Mouse (Mus musculus) kidney, embryonic 15.5 days (tissue): Measurements from ENCODE around the gene Nell2. TPM values are rescaled to one million over a fixed set of nuclear protein-coding genes. Genes with fewer than 3 reads are reported as not detected.

Experiments used
- ATAC-seq: fragments of 200-750 bp; cut with Nextera tagmentation; replicated peaks from 2 replicates; pipeline ENCODE4 v1.8.0; 2017; ENCODE audit warnings: moderate TSS enrichment; ENCODE audit not compliant: low FRiP score
- H3K27ac ChIP-seq: fragments of 300-500 bp; sonication (generic); 2 replicates; pipeline ENCODE4 v1.5.1; 2015; ENCODE audit warnings: mild to moderate bottlenecking, inconsistent platforms
- H3K27me3 ChIP-seq: fragments of 300-500 bp; sonication (generic); 2 replicates; pipeline ENCODE4 v1.6.1; 2015; ENCODE audit warnings: inconsistent platforms
- H3K36me3 ChIP-seq: fragments of 300-500 bp; sonication (generic); 2 replicates; pipeline ENCODE4 v1.6.1; 2015; ENCODE audit warnings: inconsistent platforms
- H3K4me1 ChIP-seq: fragments of 300-500 bp; sonication (generic); 2 replicates; pipeline ENCODE4 v1.6.1; 2015; ENCODE audit warnings: inconsistent platforms
- H3K4me2 ChIP-seq: fragments of 300-500 bp; sonication (generic); 2 replicates; pipeline ENCODE4 v1.6.1; 2015; ENCODE audit warnings: moderate library complexity, mild to moderate bottlenecking, inconsistent platforms
- H3K4me3 ChIP-seq: fragments of 300-500 bp; sonication (generic); replicated peaks from 2 replicates; pipeline ENCODE4 v1.5.1; 2015; ENCODE audit warnings: mild to moderate bottlenecking, inconsistent platforms
- H3K9ac ChIP-seq: fragments of 300-500 bp; sonication (generic); 2 replicates; pipeline ENCODE4 v1.6.1; 2015; ENCODE audit warnings: mild to moderate bottlenecking, inconsistent platforms
- H3K9me3 ChIP-seq: fragments of 300-500 bp; sonication (generic); replicated peaks from 2 replicates; pipeline ENCODE4 v1.6.1; 2016; ENCODE audit warnings: inconsistent platforms
- WGBS: fragments of 180-500 bp; shearing (Covaris S2); methylation state at CpG from one replicate; pipeline ENCODE4 v1.1.7; 2015; ENCODE audit warnings: mixed read lengths; 5-methylcytosine and 5-hydroxymethylcytosine counted together
- polyA plus RNA-seq: library from polyadenylated mRNA; unstranded; fragments of >200 nt; fragmentation: Nextera tagmentation; extraction: Ambion mirVana; gene quantifications from 2 replicates; pipeline ENCODE4 v1.2.1, GENCODE M21; 2015

Gene Nell2
- polyA plus RNA-seq, 1 experiment from 2014 or later = 12.3 TPM

GRCm38 (mm10) chr15:95316626-95317025, 211.7 kb downstream of the Nell2 start:
- no peak overlapping the region for H3K9ac ChIP-seq
- H3K4me2 ChIP-seq = no peak overlapping the region
- no peaks in the 10 kb centered on the region for H3K27me3 ChIP-seq
- H3K4me3 ChIP-seq = no peak overlapping the region
- 25% methylated on average over 4 of the region's 4 CpGs for WGBS
- no peaks in the 10 kb centered on the region for H3K36me3 ChIP-seq
- ATAC-seq = 0 out of 2 replicates have a peak, but pooled peaks have one; percentile 54
- H3K9me3 ChIP-seq = no peaks in the 10 kb centered on the region
- peaks cover 18% of the 10 kb centered on the region for H3K4me1 ChIP-seq
- no peak overlapping the region for H3K27ac ChIP-seq

- Histone ChIP-seq H3K27ac (no peak overlapping the region), H3K4me1 (peaks cover 18% of the 10 kb centered on the region), H3K9me3 (no peaks in the 10 kb centered on the region), H3K27me3 (no peaks in the 10 kb centered on the region), H3K36me3 (no peaks in the 10 kb centered on the region), H3K4me3 (no peak overlapping the region), H3K9ac (no peak overlapping the region), H3K4me2 (no peak overlapping the region)
- 90% methylated on average over 5 of the region's 5 CpGs for WGBS
- no peak for ATAC-seq
Observed at GRCm38 (mm10) chr15:95314808-95315145, 213.6 kb downstream of the Nell2 start.

GRCm38 (mm10) chr15:95314121-95314807, 214.1 kb downstream of the Nell2 start:
- Histone ChIP-seq H3K4me3 (no peak overlapping the region), H3K9me3 (no peaks in the 10 kb centered on the region), H3K4me1 (peaks cover 18% of the 10 kb centered on the region), H3K36me3 (no peaks in the 10 kb centered on the region), H3K4me2 (no peak overlapping the region), H3K9ac (no peak overlapping the region), H3K27ac (no peak overlapping the region), H3K27me3 (no peaks in the 10 kb centered on the region)
- WGBS = 35% methylated on average over 16 of the region's 16 CpGs
- ATAC-seq = no peak; the same call in 1 of the 2 replicates

- Histone ChIP-seq H3K4me2 (no peak overlapping the region), H3K4me1 (peaks cover 18% of the 10 kb centered on the region), H3K9me3 (no peaks in the 10 kb centered on the region), H3K27me3 (no peaks in the 10 kb centered on the region), H3K9ac (no peak overlapping the region), H3K36me3 (no peaks in the 10 kb centered on the region), H3K27ac (no peak overlapping the region), H3K4me3 (no peak overlapping the region)
- ATAC-seq = no peak
- WGBS = 63% methylated on average over 5 of the region's 5 CpGs
Observed at GRCm38 (mm10) chr15:95313286-95313685, 215.1 kb downstream of the Nell2 start.

GRCm38 (mm10) chr15:95304102-95304501, 224.3 kb downstream of the Nell2 start:
- Histone ChIP-seq H3K4me2 (no peak overlapping the region), H3K36me3 (no peaks in the 10 kb centered on the region), H3K27me3 (no peaks in the 10 kb centered on the region), H3K9ac (no peak overlapping the region), H3K4me3 (no peak overlapping the region), H3K27ac (no peak overlapping the region), H3K4me1 (no peaks in the 10 kb centered on the region), H3K9me3 (no peaks in the 10 kb centered on the region)
- no peak for ATAC-seq
- WGBS = 72% methylated on average over 8 of the region's 8 CpGs

- Histone ChIP-seq H3K9me3 (no peaks in the 10 kb centered on the region), H3K27ac (no peak overlapping the region), H3K9ac (no peak overlapping the region), H3K4me1 (no peaks in the 10 kb centered on the region), H3K4me3 (no peak overlapping the region), H3K36me3 (no peaks in the 10 kb centered on the region), H3K4me2 (no peak overlapping the region), H3K27me3 (no peaks in the 10 kb centered on the region)
- ATAC-seq = no peak
- 80% methylated on average over 10 of the region's 10 CpGs for WGBS
Observed at GRCm38 (mm10) chr15:95296561-95296960, 231.8 kb downstream of the Nell2 start.

GRCm38 (mm10) chr15:95289047-95289446, 239.3 kb downstream of the Nell2 start:
- no peaks in the 10 kb centered on the region for H3K9me3 ChIP-seq
- H3K4me1 ChIP-seq = peaks cover 20% of the 10 kb centered on the region
- no peaks in the 10 kb centered on the region for H3K36me3 ChIP-seq
- H3K4me2 ChIP-seq = 0 out of 2 replicates have a peak overlapping the region, but pooled peaks have one; percentile 0
- no peak overlapping the region for H3K9ac ChIP-seq
- H3K4me3 ChIP-seq = no peak overlapping the region
- WGBS = 33% methylated on average over 10 of the region's 10 CpGs
- ATAC-seq = 0 out of 2 replicates have a peak, but pooled peaks have one; percentile 16
- no peaks in the 10 kb centered on the region for H3K27me3 ChIP-seq
- no peak overlapping the region for H3K27ac ChIP-seq

- no peaks in the 10 kb centered on the region for H3K27me3 ChIP-seq
- no peaks in the 10 kb centered on the region for H3K9me3 ChIP-seq
- no peak overlapping the region for H3K9ac ChIP-seq
- WGBS = 13% methylated on average over 6 of the region's 6 CpGs
- no peaks in the 10 kb centered on the region for H3K36me3 ChIP-seq
- H3K27ac ChIP-seq = peak overlapping the region; percentile 10; the same call in 1 of the 2 replicates
- peaks cover 20% of the 10 kb centered on the region for H3K4me1 ChIP-seq
- peak overlapping the region; percentile 7; the same call in 1 of the 2 replicates for H3K4me2 ChIP-seq
- ATAC-seq = peak; percentile 84
- no peak overlapping the region for H3K4me3 ChIP-seq
Observed at GRCm38 (mm10) chr15:95285199-95285598, 243.2 kb downstream of the Nell2 start.

GRCm38 (mm10) chr15:95280986-95281385, 247.4 kb downstream of the Nell2 start:
- no peaks in the 10 kb centered on the region for H3K27me3 ChIP-seq
- H3K27ac ChIP-seq = 0 out of 2 replicates have a peak overlapping the region, but pooled peaks have one; percentile 51
- H3K36me3 ChIP-seq = no peaks in the 10 kb centered on the region
- no peak for ATAC-seq
- no peak overlapping the region for H3K9ac ChIP-seq
- H3K4me2 ChIP-seq = no peak overlapping the region
- no peak overlapping the region for H3K4me3 ChIP-seq
- WGBS = 66% methylated on average over 2 of the region's 2 CpGs
- H3K4me1 ChIP-seq = peaks cover 10% of the 10 kb centered on the region
- no peaks in the 10 kb centered on the region for H3K9me3 ChIP-seq

GRCm38 (mm10) chr15:95278001-95278400, 250.4 kb downstream of the Nell2 start:
- H3K27me3 ChIP-seq = no peaks in the 10 kb centered on the region
- no peak overlapping the region for H3K27ac ChIP-seq
- no peak overlapping the region for H3K4me2 ChIP-seq
- H3K36me3 ChIP-seq = no peaks in the 10 kb centered on the region
- H3K4me3 ChIP-seq = no peak overlapping the region
- no peak overlapping the region for H3K9ac ChIP-seq
- H3K9me3 ChIP-seq = no peaks in the 10 kb centered on the region
- no peak for ATAC-seq
- H3K4me1 ChIP-seq = no peaks in the 10 kb centered on the region
- 94% methylated on average over 4 of the region's 4 CpGs for WGBS

- no peaks in the 10 kb centered on the region for H3K4me1 ChIP-seq
- H3K4me3 ChIP-seq = no peak overlapping the region
- H3K27me3 ChIP-seq = no peaks in the 10 kb centered on the region
- no peaks in the 10 kb centered on the region for H3K36me3 ChIP-seq
- H3K4me2 ChIP-seq = no peak overlapping the region
- WGBS = 92% methylated on average over 3 of the region's 3 CpGs
- no peak overlapping the region for H3K9ac ChIP-seq
- ATAC-seq = no peak
- no peak overlapping the region for H3K27ac ChIP-seq
- no peaks in the 10 kb centered on the region for H3K9me3 ChIP-seq
Observed at GRCm38 (mm10) chr15:95276556-95276955, 251.8 kb downstream of the Nell2 start.

GRCm38 (mm10) chr15:95275553-95275952, 252.8 kb downstream of the Nell2 start:
- Histone ChIP-seq H3K27ac (no peak overlapping the region), H3K4me2 (no peak overlapping the region), H3K36me3 (no peaks in the 10 kb centered on the region), H3K4me1 (no peaks in the 10 kb centered on the region), H3K9me3 (no peaks in the 10 kb centered on the region), H3K27me3 (no peaks in the 10 kb centered on the region), H3K4me3 (no peak overlapping the region), H3K9ac (no peak overlapping the region)
- ATAC-seq = no peak
- WGBS = 86% methylated on average over 5 of the region's 5 CpGs

- Histone ChIP-seq H3K36me3 (no peaks in the 10 kb centered on the region), H3K27me3 (no peaks in the 10 kb centered on the region), H3K4me2 (no peak overlapping the region), H3K9ac (no peak overlapping the region), H3K4me1 (peaks cover 4% of the 10 kb centered on the region; the same call in 1 of the 2 replicates), H3K4me3 (no peak overlapping the region), H3K27ac (no peak overlapping the region), H3K9me3 (no peaks in the 10 kb centered on the region)
- ATAC-seq = no peak
- WGBS = 81% methylated on average over 3 of the region's 3 CpGs
Observed at GRCm38 (mm10) chr15:95273236-95273635, 255.1 kb downstream of the Nell2 start.
